Mouse (Mus musculus) embryonic fibroblast, embryonic 13.5 days (primary cell): ENCODE results near the gene Dbil5. TPM values are rescaled to one million over a fixed set of nuclear protein-coding genes. Genes with fewer than 3 reads are reported as not detected.

Source experiments
- H3K27ac ChIP-seq: 2 replicates; pipeline ENCODE4 v1.5.1; 2012; ENCODE audit warnings: low read length, control low read depth, inconsistent platforms; ENCODE audit not compliant: insufficient read depth
- H3K4me1 ChIP-seq: 2 replicates; pipeline ENCODE4 v1.6.1; 2011; ENCODE audit warnings: low read length; ENCODE audit not compliant: control insufficient read depth, insufficient read depth
- H3K4me3 ChIP-seq: 2 replicates; pipeline ENCODE4 v1.5.1; 2011; ENCODE audit warnings: mild to moderate bottlenecking, control low read depth, low read length; ENCODE audit not compliant: insufficient read depth
- CTCF ChIP-seq: IDR thresholded peaks from 2 replicates; pipeline ENCODE4 v1.5.1; 2011; ENCODE audit warnings: mild to moderate bottlenecking, control low read depth, low read length, moderate library complexity, borderline replicate concordance; ENCODE audit not compliant: insufficient read depth
- POLR2A ChIP-seq: IDR thresholded peaks from 2 replicates; pipeline ENCODE4 v1.6.1; 2011; ENCODE audit warnings: low read depth, mild to moderate bottlenecking, control low read depth, low read length, moderate library complexity
- polyA plus RNA-seq: library from polyadenylated mRNA; stranded (reverse); fragments of >200 nt; gene quantifications from 2 replicates; pipeline ENCODE4 v1.2.4, GENCODE M21; 2011; ENCODE audit warnings: low read depth; ENCODE audit not compliant: missing spikeins, insufficient read length

Gene Dbil5
- polyA plus RNA-seq, result not detected in 2 replicates

- no peaks in the 10 kb centered on the region for H3K4me1 ChIP-seq
- H3K4me3 ChIP-seq, result peak within 1 kb of the TSS; percentile 81
- TF ChIP-seq POLR2A (peak; percentile 88), CTCF (peak; percentile 99)
- peak within 1 kb of the TSS; percentile 48 for H3K27ac ChIP-seq
Measured at GRCm38 (mm10) chr11:76217390-76217800, at the start of gene Dbil5, which contains the start of gene Gemin4. Gene Dbil5, plus strand, starts transcription at chr11:76217608. Gene Gemin4, minus strand, starts transcription at chr11:76217664.

GRCm38 (mm10) chr11:76168976-76169375, 48.4 kb upstream of the Dbil5 start:
- Histone ChIP-seq H3K4me3 (no peak overlapping the region), H3K27ac (no peak overlapping the region), H3K4me1 (peaks cover 7% of the 10 kb centered on the region)
- no peak for TF ChIP-seq CTCF
- no peak for TF ChIP-seq POLR2A

- TF ChIP-seq CTCF, result no peak
- TF ChIP-seq POLR2A, result no peak
- Histone ChIP-seq H3K4me1 (peaks cover 7% of the 10 kb centered on the region), H3K4me3 (no peak overlapping the region), H3K27ac (no peak overlapping the region)
Measured at GRCm38 (mm10) chr11:76170207-76170606, 47.2 kb upstream of the Dbil5 start.

DNA sequence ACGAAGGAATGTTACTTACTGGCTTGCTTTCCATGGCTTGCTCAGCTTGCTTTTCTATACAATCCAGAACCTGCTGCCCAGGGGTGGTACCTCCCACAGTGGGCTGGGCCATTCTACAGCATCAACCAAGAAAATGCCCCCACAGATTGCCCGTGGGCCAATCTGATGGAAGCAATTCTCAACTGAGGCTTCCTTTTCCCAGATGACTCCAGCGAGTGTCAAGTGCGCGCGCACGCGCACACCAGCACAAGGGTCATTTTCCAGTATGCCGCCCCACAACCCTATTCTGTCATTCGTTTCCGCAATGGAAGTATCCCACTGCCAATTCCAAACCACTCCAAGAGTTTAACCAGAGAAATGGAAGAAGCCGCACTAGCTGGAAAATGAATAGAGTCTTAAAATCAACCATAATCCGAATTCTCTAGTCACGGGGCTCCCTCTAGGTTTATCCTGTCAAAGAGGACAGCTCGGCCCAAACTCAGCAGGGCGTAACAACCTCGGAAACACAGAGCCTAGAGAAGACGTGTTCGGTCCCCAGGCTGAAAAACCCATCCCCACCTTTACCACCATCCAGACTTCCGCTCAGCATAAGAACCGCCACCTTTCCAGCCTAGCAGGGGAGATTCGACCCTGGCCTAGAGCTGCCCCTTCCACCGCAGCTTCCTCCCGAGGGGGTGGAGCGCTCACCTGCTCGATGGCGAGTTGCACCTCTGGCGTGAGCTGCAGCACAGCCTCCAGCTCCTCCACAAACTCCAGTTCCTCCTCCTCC, 38.5 kb upstream of the Dbil5 start:
- TF ChIP-seq CTCF (no peak), POLR2A (no peak)
- Histone ChIP-seq H3K4me3 (peak overlapping the region; percentile 78), H3K4me1 (no peaks in the 10 kb centered on the region), H3K27ac (no peak overlapping the region)

- H3K4me1 ChIP-seq, result no peaks in the 10 kb centered on the region
- no peak within 1 kb of the TSS for H3K27ac ChIP-seq
- peak within 1 kb of the TSS; percentile 78 for H3K4me3 ChIP-seq
- TF ChIP-seq POLR2A (peak; percentile 62), CTCF (no peak)
Measured at GRCm38 (mm10) chr11:76179495-76180145, 37.8 kb upstream of the Dbil5 start, which contains the start of the genes Vps53 and Fam57a. Gene Vps53, minus strand, starts transcription at chr11:76179647. Gene Fam57a, plus strand, starts transcription at chr11:76179671.

DNA sequence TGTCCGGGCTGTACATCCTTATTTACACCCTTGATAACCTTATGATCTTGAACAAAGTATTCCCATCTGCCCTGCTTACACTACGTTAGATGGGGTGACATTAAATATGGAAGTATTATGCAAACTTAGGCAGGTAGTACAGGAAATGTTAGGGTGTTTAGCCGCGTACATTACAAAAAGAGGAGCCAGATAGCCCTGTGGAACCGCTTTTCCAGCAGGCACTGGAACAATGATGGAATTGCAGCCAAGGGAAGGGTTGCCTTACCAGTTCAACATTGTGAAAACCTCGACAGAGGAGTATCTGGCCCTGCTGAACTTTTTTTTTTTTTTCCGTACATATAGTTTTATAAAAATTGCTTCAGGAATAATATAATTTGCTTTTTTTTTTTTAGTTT, 37.3 kb upstream of the Dbil5 start:
- H3K4me3 ChIP-seq, result peak overlapping the region; percentile 78
- no peak overlapping the region for H3K27ac ChIP-seq
- TF ChIP-seq POLR2A (no peak), CTCF (no peak)
- H3K4me1 ChIP-seq, result no peaks in the 10 kb centered on the region

DNA sequence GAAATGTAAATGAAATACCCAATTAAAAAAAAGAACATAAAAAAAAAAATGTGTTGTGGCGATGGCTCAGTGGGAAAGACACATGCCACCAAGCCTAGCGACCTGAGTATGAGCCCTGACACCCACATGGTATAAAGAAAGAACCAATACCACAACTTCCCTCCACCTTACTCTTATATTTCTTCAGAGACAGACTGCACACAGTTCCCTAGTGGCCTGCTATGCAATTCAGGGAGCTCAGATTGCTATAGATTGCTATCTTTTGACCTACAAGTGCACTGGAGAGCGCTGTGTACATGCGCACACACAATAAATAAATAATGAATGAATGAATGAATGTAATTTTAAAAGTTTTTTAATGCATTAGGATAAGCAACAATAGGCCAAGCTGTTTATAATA, 33.7 kb upstream of the Dbil5 start:
- no peak overlapping the region for H3K27ac ChIP-seq
- H3K4me1 ChIP-seq, result no peaks in the 10 kb centered on the region

DNA sequence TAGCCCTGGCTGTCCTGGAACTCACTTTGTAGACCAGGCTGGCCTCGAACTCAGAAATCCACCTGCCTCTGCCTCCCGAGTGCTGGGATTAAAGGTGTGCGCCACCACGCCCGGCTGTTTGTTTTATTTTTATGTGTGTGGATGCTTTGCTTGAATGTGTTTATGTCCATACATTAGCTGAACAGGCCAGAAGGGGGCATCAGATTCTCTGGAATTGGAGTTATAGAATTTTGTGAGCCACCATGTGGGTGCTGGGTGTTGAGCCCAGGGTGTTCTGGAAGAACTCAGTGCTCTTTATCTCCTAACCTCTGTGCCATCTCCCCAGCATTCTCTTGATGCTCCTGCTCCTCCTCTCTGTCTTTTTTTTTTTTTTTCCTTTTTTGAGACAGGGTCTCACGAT, 30.5 kb upstream of the Dbil5 start:
- Histone ChIP-seq H3K4me1 (no peaks in the 10 kb centered on the region), H3K4me3 (no peak overlapping the region), H3K27ac (no peak overlapping the region)
- TF ChIP-seq CTCF (no peak), POLR2A (no peak)

More for the DNA sequence above, 33.7 kb upstream of the Dbil5 start:
- H3K4me3 ChIP-seq, result no peak overlapping the region
- TF ChIP-seq CTCF (no peak), POLR2A (no peak)

GRCm38 (mm10) chr11:76196275-76196976, 21.0 kb upstream of the Dbil5 start:
- Histone ChIP-seq H3K4me3 (no peak overlapping the region), H3K4me1 (no peaks in the 10 kb centered on the region), H3K27ac (no peak overlapping the region)
- TF ChIP-seq POLR2A, result no peak
- no peak for TF ChIP-seq CTCF

DNA sequence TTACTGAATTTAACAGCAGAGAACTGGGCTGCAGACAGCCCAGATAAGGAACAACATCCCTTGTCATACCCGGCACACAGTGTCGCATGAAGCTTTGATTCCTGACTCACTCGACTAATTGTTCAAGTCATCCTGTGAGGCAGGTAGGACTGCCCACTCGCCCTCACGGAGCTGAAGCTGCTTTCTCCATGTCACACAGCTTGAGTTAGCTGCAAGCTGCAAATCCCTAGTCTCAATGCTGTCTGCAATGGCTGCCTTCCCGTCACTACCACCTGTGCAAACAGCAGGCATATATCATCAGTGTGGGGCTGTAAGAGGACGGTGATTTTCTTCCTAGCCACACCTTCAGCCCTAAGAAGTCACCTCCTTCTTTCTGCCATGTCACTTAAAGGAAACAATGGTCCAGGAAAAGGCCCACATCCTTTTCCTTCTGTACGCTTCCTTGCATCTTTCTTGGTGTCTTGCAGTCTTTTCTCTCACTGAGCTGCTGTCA, 20.4 kb upstream of the Dbil5 start:
- no peak overlapping the region for H3K4me3 ChIP-seq
- H3K4me1 ChIP-seq, result no peaks in the 10 kb centered on the region
- TF ChIP-seq POLR2A (no peak), CTCF (no peak)
- no peak overlapping the region for H3K27ac ChIP-seq
